Mouse (Mus musculus) bone marrow, adult 2 months (tissue): Measurements from ENCODE around the gene Lysmd1.

Experiments
- CTCF ChIP-seq: fragments of 200-500 bp; IDR thresholded peaks from 2 replicates; pipeline ENCODE4 v1.5.1; 2011; ENCODE audit warnings: low read length, control low read depth; ENCODE audit not compliant: control insufficient read depth, insufficient read depth
- POLR2A ChIP-seq: fragments of 200-500 bp; IDR thresholded peaks from 2 replicates; pipeline ENCODE4 v1.6.1; 2011; ENCODE audit warnings: low read depth, mild to moderate bottlenecking, control low read depth, low read length, borderline replicate concordance; ENCODE audit not compliant: control insufficient read depth

DNA sequence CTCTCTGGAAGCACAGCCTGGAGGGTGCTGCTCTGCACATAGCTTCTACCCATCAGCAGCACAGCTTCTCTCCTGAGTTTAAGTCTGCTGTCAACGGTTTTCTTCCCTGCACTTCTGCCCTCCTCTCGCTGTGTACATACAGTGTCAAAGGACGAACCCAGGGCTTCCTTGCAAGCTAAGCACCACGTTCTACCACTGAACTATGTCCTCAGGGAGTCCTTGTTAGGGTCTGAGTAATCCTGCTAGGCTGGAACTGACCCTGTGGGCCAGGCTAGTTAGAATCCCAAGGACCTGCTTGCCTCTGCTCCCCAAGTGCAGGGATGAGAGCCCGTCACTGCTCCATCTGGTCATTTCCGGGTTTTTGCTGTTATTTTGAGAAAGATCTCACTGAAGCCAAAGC, 53.0 kb downstream of the Lysmd1 start:
- no peak for TF ChIP-seq CTCF
- no peak for TF ChIP-seq POLR2A
